Mouse (Mus musculus) ES-E14 (cell line): ENCODE results near the gene Cct4. TPM values are rescaled to one million over a fixed set of nuclear protein-coding genes. Genes with fewer than 3 reads are reported as not detected.

Source experiments
- DNase-seq: peaks from one replicate; pipeline ENCODE4 v3.0.0-alpha.2; 2013; ENCODE audit warnings: low read depth, low spot score
- H3K27ac ChIP-seq: 2 replicates; pipeline ENCODE4 v1.5.1; 2012; ENCODE audit warnings: low read depth, mild to moderate bottlenecking, low read length, moderate library complexity, mixed read lengths; ENCODE audit not compliant: poor library complexity, insufficient read depth, severe bottlenecking
- H3K36me3 ChIP-seq: 2 replicates; pipeline ENCODE4 v1.6.1; 2012; ENCODE audit warnings: mild to moderate bottlenecking, low read length, moderate library complexity, mixed read lengths; ENCODE audit not compliant: control insufficient read depth, poor library complexity, insufficient read depth, severe bottlenecking
- H3K4me1 ChIP-seq, 2 experiments: fragments of 150-350 bp in 1 of 2; sonication (generic) in 1 of 2; 2 replicates each; pipeline ENCODE4 v1.6.1; 2012; ENCODE audit warnings: low read length in 2 of 2, mild to moderate bottlenecking in 1 of 2, mixed read lengths in 1 of 2; ENCODE audit not compliant: control insufficient read depth in 2 of 2, insufficient read depth in 2 of 2, poor library complexity in 1 of 2
- H3K4me3 ChIP-seq, 2 experiments: fragments of 150-350 bp in 1 of 2; sonication (generic) in 1 of 2; 2 replicates each; pipeline ENCODE4 v1.5.1; 2012; ENCODE audit warnings: low read length in 2 of 2, low read depth in 1 of 2, mild to moderate bottlenecking in 1 of 2, mixed read lengths in 1 of 2; ENCODE audit not compliant: insufficient read depth in 1 of 2, poor library complexity in 1 of 2, severe bottlenecking in 1 of 2
- H3K9ac ChIP-seq: 2 replicates; pipeline ENCODE4 v1.6.1; 2012; ENCODE audit warnings: low read depth, mild to moderate bottlenecking, low read length, mixed read lengths; ENCODE audit not compliant: poor library complexity, insufficient read depth, severe bottlenecking
- H3K9me3 ChIP-seq: fragments of 150-350 bp; sonication (generic); 2 replicates; pipeline ENCODE4 v1.6.1; 2012; ENCODE audit warnings: low read depth, mild to moderate bottlenecking, low read length; ENCODE audit not compliant: control insufficient read depth, insufficient read depth
- CHD2 ChIP-seq: IDR thresholded peaks from 2 replicates; pipeline ENCODE4 v1.6.1; 2014; ENCODE audit warnings: mild to moderate bottlenecking, low read depth, low read length, inconsistent platforms
- HCFC1 ChIP-seq: IDR thresholded peaks from 2 replicates; pipeline ENCODE4 v1.6.1; 2012; ENCODE audit warnings: low read length, inconsistent platforms, borderline replicate concordance; ENCODE audit not compliant: insufficient read depth
- MAFK ChIP-seq: IDR thresholded peaks from 2 replicates; pipeline ENCODE4 v1.6.1; 2014; ENCODE audit warnings: mild to moderate bottlenecking, low read depth, low read length, inconsistent platforms; ENCODE audit not compliant: insufficient read depth
- ZC3H11A ChIP-seq: IDR thresholded peaks from 2 replicates; pipeline ENCODE4 v1.6.1; 2012; ENCODE audit warnings: low read depth, mild to moderate bottlenecking, inconsistent platforms, low read length, borderline replicate concordance
- ZNF384 ChIP-seq: IDR thresholded peaks from 2 replicates; pipeline ENCODE4 v1.6.1; 2012; ENCODE audit warnings: low read depth, low read length, inconsistent platforms
- in situ Hi-C, 2 experiments: fragments of 600-800 bp; cut with MboI; formaldehyde crosslinking; loops; one replicate each; pipeline ENCODE4 v1.15.1; 2025; ENCODE audit warnings: low sequenced_read_pairs in 2 of 2, inconsistent platforms in 1 of 2; ENCODE audit not compliant: unreplicated experiment in 2 of 2
- total RNA-seq: library from RNA; depleted of rRNA; stranded (reverse); fragments of 300-350 nt; gene quantifications from 2 replicates; pipeline ENCODE4 v1.2.3, GENCODE M21; 2012; rRNA removed

The Cct4 gene
- total RNA-seq, 1 experiment = 382 TPM

GRCm38 (mm10) chr11:23049642-23050041 lies 59.3 kb downstream of the Cct4 start:
- in situ Hi-C loops = no loop called here
- H3K4me1 ChIP-seq = peaks cover 4 to 7% of the 10 kb centered on the region in 2 experiments; a peak in 2 of 4 replicates
- no peaks in the 10 kb centered on the region for H3K9me3 ChIP-seq

GRCm38 (mm10) chr11:23052353-23052752 lies 62.0 kb downstream of the Cct4 start:
- no peaks in the 10 kb centered on the region for H3K36me3 ChIP-seq
- no peak overlapping the region for H3K9ac ChIP-seq
- H3K4me3 ChIP-seq = no peak overlapping the region
- TF ChIP-seq HCFC1 (no peak), ZC3H11A (no peak), ZNF384 (no peak), MAFK (no peak), CHD2 (no peak)
- peaks cover 0 to 7% of the 10 kb centered on the region in 2 experiments; a peak in 1 of 4 replicates for H3K4me1 ChIP-seq
- no peaks in the 10 kb centered on the region for H3K9me3 ChIP-seq
- no peak for DNase-seq
- no peak overlapping the region for H3K27ac ChIP-seq
- in situ Hi-C loops = no loop called here

More at GRCm38 (mm10) chr11:23049642-23050041, 59.3 kb downstream of the Cct4 start:
- Histone ChIP-seq H3K9ac (no peak overlapping the region), H3K27ac (no peak overlapping the region), H3K36me3 (no peaks in the 10 kb centered on the region), H3K4me3 (no peak overlapping the region)
- no peak for DNase-seq
- TF ChIP-seq MAFK (no peak), HCFC1 (no peak), ZNF384 (no peak), ZC3H11A (no peak), CHD2 (no peak)

Other genes with a start within 250 kb of the Cct4 start
- 25.7 and 52.9 TPM in 2 replicates for gene B3gnt2, start 129.6 kb upstream of the Cct4 start, total RNA-seq
- gene Zrsr1, start 18.5 kb upstream of the Cct4 start, total RNA-seq = 6.4 and 18.0 TPM in 2 replicates
- 13.8 and 16.3 TPM in 2 replicates for gene Gm28048, start 8.4 kb upstream of the Cct4 start, total RNA-seq
- 83.5 and 106 TPM in 2 replicates for gene Commd1, start 8.1 kb upstream of the Cct4 start, total RNA-seq
- gene Fam161a, start 17.0 kb downstream of the Cct4 start, total RNA-seq = 2.7 and 3.7 TPM in 2 replicates